Mouse (Mus musculus) cerebellum, adult 11 months (tissue): ENCODE results near the gene Gm20683.

Source experiments
- DNase-seq: peaks from one replicate; pipeline ENCODE4 v3.0.0; 2022

Gene Gm20683

GRCm38 (mm10) chr17:25841117-25841880 is at the start of gene Gm20683:
Gm20683 (minus strand) TSS chr17:25841763.
- DNase-seq = no peak

- DNase-seq = no peak
These were observed 47.3 kb upstream of the Gm20683 start for GRCm38 (mm10) chr17:25888837-25889236.

- no peak for DNase-seq
These were observed 45.9 kb upstream of the Gm20683 start for GRCm38 (mm10) chr17:25887467-25887866.

GRCm38 (mm10) chr17:25886806-25887205 is 45.2 kb upstream of the Gm20683 start:
- no peak for DNase-seq

GRCm38 (mm10) chr17:25885636-25886035 is 44.1 kb upstream of the Gm20683 start:
- DNase-seq = no peak

GRCm38 (mm10) chr17:25883824-25884223 is 42.3 kb upstream of the Gm20683 start:
- no peak for DNase-seq

- DNase-seq = no peak
These were observed 41.7 kb upstream of the Gm20683 start for GRCm38 (mm10) chr17:25883268-25883667.

GRCm38 (mm10) chr17:25882306-25882705 is 40.7 kb upstream of the Gm20683 start:
- no peak for DNase-seq

GRCm38 (mm10) chr17:25881691-25882090 is 40.1 kb upstream of the Gm20683 start:
- DNase-seq = no peak

GRCm38 (mm10) chr17:25880913-25881641 is 39.5 kb upstream of the Gm20683 start:
- DNase-seq = no peak

- no peak for DNase-seq
These were observed 38.8 kb upstream of the Gm20683 start, which contains the start of gene Wfikkn1 for GRCm38 (mm10) chr17:25880196-25880910. Wfikkn1 (minus strand) TSS chr17:25880858.

- no peak for DNase-seq
These were observed 38.2 kb upstream of the Gm20683 start for GRCm38 (mm10) chr17:25879750-25880149.

- DNase-seq = no peak
These were observed 37.7 kb upstream of the Gm20683 start for GRCm38 (mm10) chr17:25879261-25879660.

GRCm38 (mm10) chr17:25878611-25879180 is 37.1 kb upstream of the Gm20683 start:
- no peak for DNase-seq

- no peak for DNase-seq
These were observed 36.4 kb upstream of the Gm20683 start for GRCm38 (mm10) chr17:25877741-25878610.

GRCm38 (mm10) chr17:25877025-25877424 is 35.5 kb upstream of the Gm20683 start:
- no peak for DNase-seq

- no peak for DNase-seq
These were observed 34.9 kb upstream of the Gm20683 start for GRCm38 (mm10) chr17:25876347-25876915.

GRCm38 (mm10) chr17:25875171-25876136 is 33.9 kb upstream of the Gm20683 start:
- DNase-seq = peak; percentile 86

GRCm38 (mm10) chr17:25874721-25875170 is 33.2 kb upstream of the Gm20683 start, which contains the start of gene Mettl26:
Mettl26 (plus strand) TSS chr17:25875074.
- peak; percentile 89 for DNase-seq

- no peak for DNase-seq
These were observed 32.7 kb upstream of the Gm20683 start for GRCm38 (mm10) chr17:25874148-25874720.
